In the genomic region with DNA sequence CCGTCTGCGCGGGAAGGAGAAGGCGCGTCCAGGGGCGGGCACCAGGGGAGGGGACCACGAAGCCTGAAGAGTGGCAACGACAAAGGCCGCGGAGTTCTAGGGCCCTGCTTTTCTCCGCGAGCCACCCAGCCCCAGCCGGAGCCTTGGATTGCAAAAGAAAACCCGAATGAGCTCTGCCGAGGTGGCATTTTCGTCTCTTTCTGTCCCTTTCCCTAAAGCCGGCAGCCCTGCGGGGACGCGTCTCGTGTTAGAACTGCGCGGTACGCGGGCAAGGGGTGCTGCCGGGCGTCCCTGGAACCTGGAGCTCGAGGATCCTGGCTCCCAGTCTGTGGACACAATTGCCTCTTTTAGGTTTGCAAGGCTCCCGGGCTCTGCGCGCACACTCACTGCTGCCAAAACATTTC, we compare ENCODE assay signal across 8 mouse cellular contexts.
A peak's percentile ranks its signal among the peaks of the same experiment; 100 is the strongest.
DNase-seq lines count a peak whose midpoint lies in the region; ATAC-seq lines count a peak whose summit lies in the region.
"Had no signal": no experiment of that assay in that cellular context is flagged by ENCODE, and none has a peak within 500 bp of the region (broad histone marks: within the 10 kb centered on the region; RNA-seq: fewer than 3 reads in every experiment).

No protein-coding gene starts in this region.

- WGBS in embryonic facial prominence, embryonic 15.5 days, result 4% methylated on average over 31 of the region's 31 CpGs
- 1% methylated on average over 31 of the region's 31 CpGs for WGBS in midbrain, embryonic 16.5 days

- H3K4me2 ChIP-seq in embryonic facial prominence, embryonic 15.5 days (replicated peaks), result peak overlapping the region; percentile 37
- H3K4me2 ChIP-seq in midbrain, embryonic 16.5 days (ENCODE audit: low read length), result peak overlapping the region; percentile 41; the same call in 1 of the 2 replicates

- no peak overlapping the region for H3K27ac ChIP-seq in embryonic facial prominence, embryonic 15.5 days (replicated peaks)
- H3K27ac ChIP-seq in midbrain, embryonic 16.5 days (ENCODE audit: low read length), result peak overlapping the region; percentile 4
- H3K27ac ChIP-seq: macrophage had no signal

- H3K4me1 ChIP-seq in embryonic facial prominence, embryonic 15.5 days, result peaks cover 8% of the 10 kb centered on the region
- peaks cover 5% of the 10 kb centered on the region; the same call in 1 of the 2 replicates for H3K4me1 ChIP-seq in midbrain, embryonic 16.5 days (ENCODE audit: control insufficient read depth, insufficient read depth, low read length)

- H3K4me3 ChIP-seq in embryonic facial prominence, embryonic 15.5 days (replicated peaks), result peak overlapping the region; percentile 15
- H3K4me3 ChIP-seq in midbrain, embryonic 16.5 days (ENCODE audit: low read depth, low read length), result 0 out of 2 replicates have a peak overlapping the region, but pooled peaks have one; percentile 3

- no peak overlapping the region for H3K9ac ChIP-seq in embryonic facial prominence, embryonic 15.5 days
- H3K9ac ChIP-seq in midbrain, embryonic 16.5 days (ENCODE audit: low read depth, low read length), result no peak overlapping the region

- ATAC-seq in embryonic facial prominence, embryonic 15.5 days (ENCODE audit: insufficient number of reproducible peaks, low FRiP score, low TSS enrichment, low read depth), result no peak
- 0 out of 2 replicates have a peak, but pooled peaks have one; percentile 41 for ATAC-seq in midbrain, embryonic 16.5 days

- DNase-seq in ovary, postnatal 10 days (ENCODE audit: low spot score), result peak; percentile 2
- DNase-seq in ovary, postnatal 14 days (ENCODE audit: low spot score), result no peak
- DNase-seq in heart, postnatal 4 days, result peak; percentile 11
- DNase-seq in adipocyte (ENCODE audit: low spot score) (no peak), MN1 (ENCODE audit: low spot score) (no peak)

- no peaks in the 10 kb centered on the region for H3K9me3 ChIP-seq in embryonic facial prominence, embryonic 15.5 days (replicated peaks)
- no peaks in the 10 kb centered on the region; the same call in 1 of the 2 replicates for H3K9me3 ChIP-seq in midbrain, embryonic 16.5 days (replicated peaks; ENCODE audit: control insufficient read depth, low read length, poor library complexity, severe bottlenecking)

- H3K36me3 ChIP-seq in embryonic facial prominence, embryonic 15.5 days, result no peaks in the 10 kb centered on the region
- H3K36me3 ChIP-seq in midbrain, embryonic 16.5 days (ENCODE audit: control insufficient read depth, insufficient read depth, low read length), result no peaks in the 10 kb centered on the region

- H3K27me3 ChIP-seq in embryonic facial prominence, embryonic 15.5 days, result peaks cover 63% of the 10 kb centered on the region
- H3K27me3 ChIP-seq in midbrain, embryonic 16.5 days (ENCODE audit: control insufficient read depth, insufficient read depth, low read depth, low read length), result peaks cover 51% of the 10 kb centered on the region

Comparison
In these comparisons a context has a peak if more than half of its experiments do, and no peak if none do; other contexts are left out.
1. DNase-seq: peak in ovary, postnatal 10 days (single experiment) and heart, postnatal 4 days (single experiment); none in ovary, postnatal 14 days (single experiment), adipocyte (single experiment) and MN1 (single experiment).